Mouse (Mus musculus) liver, adult 2 months (tissue): ENCODE measurements around the gene Hpcal4.

ENCODE experiments used
- CTCF ChIP-seq: fragments of 200-500 bp; IDR thresholded peaks from 2 replicates; pipeline ENCODE4 v1.5.1; 2011; ENCODE audit warnings: low read depth, low read length, control low read depth
- POLR2A ChIP-seq: fragments of 200-500 bp; IDR thresholded peaks from 2 replicates; pipeline ENCODE4 v1.6.1; 2011; ENCODE audit warnings: low read length, control low read depth; ENCODE audit not compliant: insufficient read depth; ENCODE audit errors: extremely low read depth

DNA sequence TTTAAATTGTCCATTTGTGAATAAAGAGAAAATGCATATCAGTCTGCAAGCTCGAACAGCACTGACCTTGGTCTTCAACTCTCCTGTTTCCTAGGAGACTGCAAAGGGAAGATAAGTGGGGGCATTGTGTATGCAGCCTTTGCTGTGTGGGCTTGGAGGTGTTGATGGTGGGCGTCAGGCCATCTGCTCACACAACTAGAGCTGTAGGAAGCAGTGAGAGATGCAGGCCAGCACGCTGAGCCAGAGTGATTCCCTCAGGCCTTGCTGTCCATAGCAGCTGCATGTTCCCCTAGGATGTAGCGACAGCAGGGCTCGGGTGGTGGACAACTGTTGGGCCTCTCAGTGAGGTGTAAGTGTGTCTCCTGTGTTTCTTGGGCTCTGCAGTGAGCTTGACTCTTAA, 30.1 kb upstream of the Hpcal4 start:
- TF ChIP-seq POLR2A (no peak), CTCF (no peak)
